Comparison of ENCODE assay signal across 14 mouse cellular contexts in genomic region chr12:40378621-40379537, GRCm38 (mm10).
DNase-seq lines count a peak whose midpoint lies in the region; ATAC-seq and TF ChIP-seq lines count a peak whose summit lies in the region.
"Had no signal": no experiment of that assay in that cellular context is flagged by ENCODE, and none has a peak within 500 bp of the region (broad histone marks: within the 10 kb centered on the region; RNA-seq: fewer than 3 reads in every experiment).

No protein-coding gene starts in this region.

- H3K4me1 ChIP-seq in heart, embryonic 15.5 days (replicated peaks): peaks cover 15% of the 10 kb centered on the region
- no peaks in the 10 kb centered on the region for H3K4me1 ChIP-seq in lung, postnatal 0 days (ENCODE audit: insufficient read depth, low read depth, low read length)
- peaks cover 8% of the 10 kb centered on the region for H3K4me1 ChIP-seq in thymus, adult 2 months (replicated peaks; ENCODE audit: control insufficient read depth, insufficient read depth, low read length)
- H3K4me1 ChIP-seq: limb, embryonic 15.5 days had no signal

- ATAC-seq in heart, embryonic 15.5 days (replicated peaks; ENCODE audit: insufficient number of reproducible peaks, insufficient read depth, low FRiP score, low read depth): peak; percentile 53
- ATAC-seq in lung, postnatal 0 days: peak; percentile 92
- ATAC-seq: CD4-positive, CD25-positive, alpha-beta regulatory T cell, adult 4 months had no signal

- no peaks in the 10 kb centered on the region for H3K9me3 ChIP-seq in heart, embryonic 15.5 days (replicated peaks)
- no peaks in the 10 kb centered on the region for H3K9me3 ChIP-seq in lung, postnatal 0 days (ENCODE audit: low read length)
- H3K9me3 ChIP-seq: limb, embryonic 15.5 days had no signal

- H3K4me2 ChIP-seq in heart, embryonic 15.5 days: 0 out of 2 replicates have a peak overlapping the region, but pooled peaks have one; percentile 0
- H3K4me2 ChIP-seq in lung, postnatal 0 days (replicated peaks; ENCODE audit: low read depth, low read length): no peak overlapping the region
- H3K4me2 ChIP-seq: limb, embryonic 15.5 days had no signal

- no peak for DNase-seq in heart, adult 9 months (ENCODE audit: low spot score in 2 of 2)
- peak; percentile 52 for DNase-seq in brain, embryonic 14.5 days (ENCODE audit: low read depth)
- DNase-seq in cerebellum, postnatal 14 days: peak; percentile 41 to 65
- peak; percentile 79 for DNase-seq in lung, postnatal 0 days (ENCODE audit: low spot score)
- DNase-seq in Muller cell, postnatal 12 days (ENCODE audit: inconsistent ontology term): no peak
- DNase-seq in thymus, adult 2 months: no peak
- DNase-seq: adrenal gland, postnatal 14 days; kidney, postnatal 4 days; thymus, postnatal 14 days had no signal

- H3K27ac ChIP-seq in heart, embryonic 15.5 days: no peak overlapping the region
- H3K27ac ChIP-seq in lung, postnatal 0 days (ENCODE audit: low read length): no peak overlapping the region
- no peak overlapping the region for H3K27ac ChIP-seq in thymus, adult 2 months (ENCODE audit: control insufficient read depth, insufficient read depth, low read length)
- H3K27ac ChIP-seq: heart, adult 2 months; limb, embryonic 15.5 days had no signal

- no peak overlapping the region for H3K9ac ChIP-seq in heart, embryonic 15.5 days
- H3K9ac ChIP-seq in lung, postnatal 0 days (replicated peaks; ENCODE audit: low read depth): no peak overlapping the region
- H3K9ac ChIP-seq: limb, embryonic 15.5 days had no signal

- TF ChIP-seq POLR2A in brain, embryonic 14.5 days (IDR thresholded peaks at IDR 0.05; ENCODE audit: borderline replicate concordance, extremely low read depth, insufficient read depth, insufficient read length, poor library complexity, severe bottlenecking): no peak
- TF ChIP-seq POLR2A in thymus, adult 2 months (IDR thresholded peaks at IDR 0.05; ENCODE audit: control insufficient read depth, extremely low read depth, insufficient read depth, low read length, poor library complexity): no peak

- TF ChIP-seq EP300 in lung, postnatal 0 days (IDR thresholded peaks at IDR 0.05): no peak

- H3K36me3 ChIP-seq in heart, embryonic 15.5 days: no peaks in the 10 kb centered on the region
- no peaks in the 10 kb centered on the region for H3K36me3 ChIP-seq in lung, postnatal 0 days (ENCODE audit: insufficient read depth, low read length)
- no peaks in the 10 kb centered on the region for H3K36me3 ChIP-seq in thymus, adult 2 months (ENCODE audit: control insufficient read depth, insufficient read depth, low read length)
- H3K36me3 ChIP-seq: limb, embryonic 15.5 days had no signal

- no peak for TF ChIP-seq CTCF in brain, embryonic 14.5 days (IDR thresholded peaks at IDR 0.05; ENCODE audit: borderline replicate concordance, extremely low read depth, insufficient read depth, insufficient read length)
- no peak for TF ChIP-seq CTCF in lung, postnatal 0 days (IDR thresholded peaks at IDR 0.05)
- no peak for TF ChIP-seq CTCF in thymus, adult 2 months (IDR thresholded peaks at IDR 0.05; ENCODE audit: borderline replicate concordance, control insufficient read depth, extremely low read depth, insufficient read depth, low read length, poor library complexity)

- H3K27me3 ChIP-seq in heart, embryonic 15.5 days: 0 out of 2 replicates have a peak, but pooled peaks cover 3% of the 10 kb centered on the region
- no peaks in the 10 kb centered on the region for H3K27me3 ChIP-seq in lung, postnatal 0 days (replicated peaks; ENCODE audit: insufficient read depth, low read length)
- H3K27me3 ChIP-seq in thymus, adult 2 months (ENCODE audit: control insufficient read depth, insufficient read depth, low read length): no peaks in the 10 kb centered on the region
- H3K27me3 ChIP-seq: limb, embryonic 15.5 days had no signal

- no peak overlapping the region for H3K4me3 ChIP-seq in heart, embryonic 15.5 days
- H3K4me3 ChIP-seq in lung, postnatal 0 days (ENCODE audit: low read depth, low read length): no peak overlapping the region
- no peak overlapping the region for H3K4me3 ChIP-seq in thymus, adult 2 months (ENCODE audit: control insufficient read depth, insufficient read depth, low read length)
- H3K4me3 ChIP-seq: heart, adult 2 months; limb, embryonic 15.5 days; myocyte had no signal

- 61% methylated on average over 17 of the region's 17 CpGs for WGBS in heart, embryonic 15.5 days
- WGBS in lung, postnatal 0 days: 66% methylated on average over 17 of the region's 17 CpGs
- 90% methylated on average over 17 of the region's 17 CpGs for WGBS in thymus, adult 2 months

Comparison
In these comparisons a context has a peak if more than half of its experiments do, and no peak if none do; other contexts are left out.
1. DNase-seq: peak in brain, embryonic 14.5 days (single experiment), cerebellum, postnatal 14 days (2 of 2) and lung, postnatal 0 days (single experiment); none in heart, adult 9 months (0 of 2), Muller cell, postnatal 12 days (single experiment) and thymus, adult 2 months (single experiment).